ENCODE assay signal across 8 mouse cellular contexts in the genomic region with DNA sequence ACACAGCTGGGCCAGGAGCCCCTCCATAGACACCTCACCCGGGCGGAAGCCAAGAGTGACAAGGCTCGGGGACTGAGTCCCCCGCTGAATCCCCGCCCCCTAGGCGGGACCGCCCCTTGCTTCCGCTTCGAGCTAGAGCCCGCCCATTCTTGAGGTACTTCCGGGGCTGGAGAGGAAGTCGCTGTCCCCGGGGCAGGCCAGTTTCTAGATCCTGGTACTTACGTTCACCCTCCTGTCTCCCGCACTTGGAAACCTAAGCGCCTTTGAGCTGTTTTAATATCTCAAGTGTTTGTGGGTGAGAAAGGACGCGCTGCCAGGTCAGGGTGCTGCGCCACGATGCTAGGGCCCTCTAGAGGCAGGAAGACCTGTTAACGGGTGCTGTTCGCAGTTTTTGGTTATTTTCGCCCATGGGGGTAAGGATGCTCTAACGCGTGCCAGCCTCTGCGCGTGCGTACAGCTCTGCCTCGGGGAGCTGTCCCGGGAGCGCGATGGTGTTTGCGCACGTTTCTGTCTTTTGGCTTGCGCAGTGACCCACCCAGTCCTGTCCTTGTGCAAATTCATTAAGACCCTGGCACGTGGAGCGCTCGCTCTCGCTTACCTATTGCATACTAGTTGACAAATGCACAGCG. TPM values are rescaled to one million over a fixed set of nuclear protein-coding genes. Genes with fewer than 3 reads are reported as not detected.
DNase-seq lines count a peak whose midpoint lies in the region; ATAC-seq and TF ChIP-seq lines count a peak whose summit lies in the region.

A gene (minus strand): TSS at position 447 of the 629 bp plus-strand sequence.

- H3K4me1 ChIP-seq in embryonic facial prominence, embryonic 14.5 days (ENCODE audit: control insufficient read depth, insufficient read depth, low read length): peaks cover 7% of the 10 kb centered on the region; the same call in 1 of the 2 replicates
- H3K4me1 ChIP-seq in heart, adult 2 months (ENCODE audit: control insufficient read depth, insufficient read depth, low read length): no peaks in the 10 kb centered on the region
- peaks cover 13% of the 10 kb centered on the region for H3K4me1 ChIP-seq in limb, embryonic 13.5 days
- H3K4me1 ChIP-seq in midbrain, embryonic 16.5 days (ENCODE audit: control insufficient read depth, insufficient read depth, low read length): peaks cover 6% of the 10 kb centered on the region

- peak; percentile 94 for TF ChIP-seq POLR2A in heart, adult 2 months (IDR thresholded peaks at IDR 0.05; ENCODE audit: insufficient read depth, low read depth, low read length)

- peak; percentile 30; the same call in 1 of the 2 replicates for TF ChIP-seq EP300 in heart, adult 2 months (IDR thresholded peaks at IDR 0.05; ENCODE audit: insufficient read depth, low read depth, low read length)

- H3K4me3 ChIP-seq in embryonic facial prominence, embryonic 14.5 days (ENCODE audit: low read depth, low read length): peak within 1 kb of the TSS; percentile 61
- peak within 1 kb of the TSS; percentile 83 for H3K4me3 ChIP-seq in heart, adult 2 months
- H3K4me3 ChIP-seq in limb, embryonic 13.5 days: peak within 1 kb of the TSS; percentile 76
- peak within 1 kb of the TSS; percentile 81 for H3K4me3 ChIP-seq in midbrain, embryonic 16.5 days (ENCODE audit: low read depth, low read length)

- peak within 1 kb of the TSS; percentile 80 for H3K9ac ChIP-seq in embryonic facial prominence, embryonic 14.5 days (ENCODE audit: low read depth, low read length)
- peak within 1 kb of the TSS; percentile 95 for H3K9ac ChIP-seq in heart, adult 2 months (ENCODE audit: low read depth, low read length)
- H3K9ac ChIP-seq in limb, embryonic 13.5 days: peak within 1 kb of the TSS; percentile 87
- peak within 1 kb of the TSS; percentile 88 for H3K9ac ChIP-seq in midbrain, embryonic 16.5 days (ENCODE audit: low read depth, low read length)

- WGBS in embryonic facial prominence, embryonic 14.5 days: under 1% methylated on average over 36 of the region's 40 CpGs
- 1% methylated on average over 40 of the region's 40 CpGs for WGBS in heart, adult 2 months
- under 1% methylated on average over 40 of the region's 40 CpGs for WGBS in limb, embryonic 13.5 days
- under 1% methylated on average over 40 of the region's 40 CpGs for WGBS in midbrain, embryonic 16.5 days

- ATAC-seq in embryonic facial prominence, embryonic 14.5 days (ENCODE audit: low read depth): peak; percentile 99
- ATAC-seq in limb, embryonic 13.5 days (ENCODE audit: low FRiP score, low read depth): peak; percentile 98
- ATAC-seq in midbrain, embryonic 16.5 days: peak; percentile 98

- no peaks in the 10 kb centered on the region for H3K79me2 ChIP-seq in heart, adult 2 months (replicated peaks; ENCODE audit: control insufficient read depth, insufficient read depth, low read length)

- H3K9me3 ChIP-seq in embryonic facial prominence, embryonic 14.5 days (ENCODE audit: control insufficient read depth, low read length): no peaks in the 10 kb centered on the region
- no peaks in the 10 kb centered on the region for H3K9me3 ChIP-seq in limb, embryonic 13.5 days
- no peaks in the 10 kb centered on the region for H3K9me3 ChIP-seq in midbrain, embryonic 16.5 days (replicated peaks; ENCODE audit: control insufficient read depth, low read length, poor library complexity, severe bottlenecking)

- peak within 1 kb of the TSS; percentile 74 for H3K4me2 ChIP-seq in embryonic facial prominence, embryonic 14.5 days (ENCODE audit: low read depth, low read length)
- peak within 1 kb of the TSS; percentile 86 for H3K4me2 ChIP-seq in limb, embryonic 13.5 days (replicated peaks)
- H3K4me2 ChIP-seq in midbrain, embryonic 16.5 days (ENCODE audit: low read length): peak within 1 kb of the TSS; percentile 85

- H3K36me3 ChIP-seq in embryonic facial prominence, embryonic 14.5 days (ENCODE audit: control insufficient read depth, insufficient read depth, low read length): peaks cover 10% of the 10 kb centered on the region; the same call in 1 of the 2 replicates
- H3K36me3 ChIP-seq in heart, adult 2 months (ENCODE audit: control insufficient read depth, insufficient read depth, low read length): no peaks in the 10 kb centered on the region
- H3K36me3 ChIP-seq in limb, embryonic 13.5 days: peaks cover 16% of the 10 kb centered on the region
- peaks cover 12% of the 10 kb centered on the region for H3K36me3 ChIP-seq in midbrain, embryonic 16.5 days (ENCODE audit: control insufficient read depth, insufficient read depth, low read length)

- peak; percentile 96 for DNase-seq in 3T3-L1 (ENCODE audit: low read depth, low spot score)
- DNase-seq in adrenal gland, postnatal 4 days (ENCODE audit: low spot score in 2 of 2): peak; percentile 83 to 96
- peak; percentile 98 for DNase-seq in embryonic facial prominence, embryonic 14.5 days (ENCODE audit: low spot score)
- peak; percentile 97 to 98 for DNase-seq in heart, adult 2 months
- peak; percentile 96 for DNase-seq in kidney, adult 8-10 months
- peak; percentile 89 to 96 for DNase-seq in spleen, postnatal 10 days (ENCODE audit: low spot score in 2 of 2)

- no peaks in the 10 kb centered on the region for H3K27me3 ChIP-seq in embryonic facial prominence, embryonic 14.5 days (replicated peaks; ENCODE audit: control insufficient read depth, insufficient read depth, low read length)
- H3K27me3 ChIP-seq in heart, adult 2 months (ENCODE audit: control insufficient read depth, insufficient read depth, low read length): no peaks in the 10 kb centered on the region
- H3K27me3 ChIP-seq in limb, embryonic 13.5 days: no peaks in the 10 kb centered on the region; the same call in 1 of the 2 replicates
- H3K27me3 ChIP-seq in midbrain, embryonic 16.5 days (ENCODE audit: control insufficient read depth, insufficient read depth, low read depth, low read length): no peaks in the 10 kb centered on the region

- TF ChIP-seq CTCF in heart, adult 2 months (IDR thresholded peaks at IDR 0.05): peak; percentile 60

- peak within 1 kb of the TSS; percentile 89 for H3K27ac ChIP-seq in embryonic facial prominence, embryonic 14.5 days (replicated peaks; ENCODE audit: low read depth, low read length)
- H3K27ac ChIP-seq in heart, adult 2 months: peak within 1 kb of the TSS; percentile 90
- peak within 1 kb of the TSS; percentile 90 for H3K27ac ChIP-seq in limb, embryonic 13.5 days
- H3K27ac ChIP-seq in midbrain, embryonic 16.5 days (ENCODE audit: low read length): peak within 1 kb of the TSS; percentile 90

- intact Hi-C loops in heart, adult 2 months (cut with DNase I): loop anchor here (2.0 to 10.0 kb wide), 2 partner anchors 55 to 377 kb away; a partner anchor contains a TSS

RNA-seq across cellular contexts. Expression of the gene that starts here (rescaled TPM):
- total RNA-seq in adrenal gland, postnatal 4 days (2021): 10 to 100 TPM; 13.8 to 14.1 TPM
- polyA plus RNA-seq in embryonic facial prominence, embryonic 14.5 days (2014; fragmentation: Nextera tagmentation; extraction: Ambion mirVana): 5.5 and 6.6 TPM in 2 replicates
- total RNA-seq in heart, adult 2 months (2021): 1 to 10 TPM; 3.9 to 4.0 TPM
- polyA plus RNA-seq in heart, adult 2 months (2012; rRNA removed): 9.1 and 13.4 TPM in 2 replicates
- polyA plus RNA-seq in limb, embryonic 13.5 days (2015; fragmentation: Nextera tagmentation; extraction: Ambion mirVana): 7.5 and 7.6 TPM in 2 replicates
- 9.3 and 10.3 TPM in 2 replicates for polyA plus RNA-seq in midbrain, embryonic 16.5 days (2015; fragmentation: Nextera tagmentation; extraction: Ambion mirVana)

Comparison
In these comparisons a context has a peak if more than half of its experiments do, and no peak if none do; other contexts are left out.
1. Peak in every context shown above with its lines: DNase-seq, ATAC-seq, H3K4me3 ChIP-seq and H3K27ac ChIP-seq.